Mouse (Mus musculus) intestine, embryonic 16.5 days (tissue): Measurements from ENCODE around the gene Lrch3. TPM values are rescaled to one million over a fixed set of nuclear protein-coding genes. Genes with fewer than 3 reads are reported as not detected.
"Not testable (repeated sequence)": the region's sequence is repeated elsewhere in the genome, so short reads cannot be mapped to it uniquely, and the experiment has no call there.

ENCODE experiments used
- ATAC-seq: fragments of 200-750 bp; cut with Nextera tagmentation; 2 replicates; pipeline ENCODE4 v1.8.0; 2017; ENCODE audit warnings: moderate TSS enrichment, moderate library complexity
- H3K27ac ChIP-seq: fragments of 300-500 bp; sonication (generic); 2 replicates; pipeline ENCODE4 v1.5.1; 2014; ENCODE audit warnings: mild to moderate bottlenecking, low read length
- H3K27me3 ChIP-seq: fragments of 300-500 bp; sonication (generic); replicated peaks from 2 replicates; pipeline ENCODE4 v1.6.1; 2014; ENCODE audit warnings: low read length, control low read depth, mixed read lengths; ENCODE audit not compliant: control insufficient read depth, insufficient read depth
- H3K36me3 ChIP-seq: fragments of 300-500 bp; sonication (generic); 2 replicates; pipeline ENCODE4 v1.6.1; 2014; ENCODE audit warnings: low read length, control low read depth; ENCODE audit not compliant: control insufficient read depth, insufficient read depth
- H3K4me1 ChIP-seq: fragments of 300-500 bp; sonication (generic); 2 replicates; pipeline ENCODE4 v1.6.1; 2014; ENCODE audit warnings: low read length, control low read depth, mixed read lengths; ENCODE audit not compliant: control insufficient read depth, insufficient read depth
- H3K4me2 ChIP-seq: fragments of 300-500 bp; sonication (generic); 2 replicates; pipeline ENCODE4 v1.6.1; 2014; ENCODE audit warnings: low read depth, low read length, control low read depth
- H3K4me3 ChIP-seq: fragments of 300-500 bp; sonication (generic); 2 replicates; pipeline ENCODE4 v1.5.1; 2014; ENCODE audit warnings: mild to moderate bottlenecking, low read length
- H3K9ac ChIP-seq: fragments of 300-500 bp; sonication (generic); 2 replicates; pipeline ENCODE4 v1.6.1; 2014; ENCODE audit warnings: low read depth, low read length
- H3K9me3 ChIP-seq: fragments of 300-500 bp; sonication (generic); 2 replicates; pipeline ENCODE4 v1.6.1; 2016; ENCODE audit warnings: low read length, control low read depth; ENCODE audit not compliant: control insufficient read depth
- WGBS: fragments of 180-500 bp; shearing (Covaris S2); extraction: QIAGEN DNeasy Blood & Tissue Kit; methylation state at CpG from one replicate; pipeline ENCODE4 v1.1.7; 2014; 5-methylcytosine and 5-hydroxymethylcytosine counted together
- polyA plus RNA-seq: library from polyadenylated mRNA; unstranded; fragments of >200 nt; fragmentation: Nextera tagmentation; extraction: Ambion mirVana; gene quantifications from 2 replicates; pipeline ENCODE4 v1.2.1, GENCODE M21; 2015

Gene Lrch3
- 10.0 and 11.5 TPM in 2 replicates for polyA plus RNA-seq

DNA sequence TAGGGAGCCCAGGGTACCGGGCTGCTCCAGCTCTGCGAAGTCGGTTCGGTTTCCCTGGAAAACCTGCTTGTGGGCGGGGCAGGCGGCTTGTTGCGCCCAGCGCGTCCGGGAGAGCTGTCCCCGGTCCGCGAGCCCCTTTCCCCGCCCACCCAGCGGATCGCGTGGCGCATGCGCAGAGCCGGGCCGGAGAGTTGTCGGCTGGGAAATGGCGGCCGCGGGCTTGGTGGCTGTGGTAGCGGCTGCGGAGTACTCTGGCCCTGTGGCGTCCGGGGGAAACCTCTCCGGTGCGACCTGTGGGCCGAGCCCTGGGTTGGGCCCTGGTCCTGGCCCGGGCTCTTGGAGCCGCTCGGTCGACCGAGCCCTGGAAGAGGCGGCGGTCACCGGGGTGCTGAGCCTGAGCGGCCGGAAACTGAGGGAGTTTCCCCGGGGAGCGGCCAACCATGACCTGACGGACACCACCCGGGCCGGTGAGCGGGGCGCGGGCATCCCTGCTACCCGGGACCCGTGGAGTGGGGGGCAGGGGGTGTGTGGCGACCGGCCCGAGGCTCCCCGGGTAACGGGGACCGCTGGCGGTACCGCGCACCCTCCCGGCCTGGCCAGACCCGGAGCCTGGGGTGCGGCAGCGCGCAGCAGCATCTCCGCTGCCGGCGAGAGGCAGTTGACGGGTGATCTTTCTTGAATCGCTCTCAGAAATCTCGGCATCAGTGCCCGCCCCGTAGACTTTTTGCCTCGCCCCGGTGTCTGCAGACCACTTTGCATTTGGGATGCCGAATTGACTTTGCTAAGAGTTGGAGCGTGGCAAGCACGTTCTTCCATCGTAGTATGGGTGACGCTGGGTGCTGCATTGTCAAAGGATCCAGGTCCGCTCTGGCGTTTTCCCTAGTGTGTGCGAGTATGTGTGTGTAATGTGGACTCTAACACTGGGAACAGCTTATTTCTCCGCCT lies at the start of gene Lrch3:
TSS of gene Lrch3 (plus strand) at position 164 of the 945 bp plus-strand sequence.
- no peaks in the 10 kb centered on the region for H3K36me3 ChIP-seq
- no peaks in the 10 kb centered on the region for H3K27me3 ChIP-seq
- no peaks in the 10 kb centered on the region for H3K9me3 ChIP-seq
- H3K4me1 ChIP-seq: peaks cover 14% of the 10 kb centered on the region
- H3K4me3 ChIP-seq: peak within 1 kb of the TSS; percentile 98
- peak within 1 kb of the TSS; percentile 95 for H3K9ac ChIP-seq
- peak within 1 kb of the TSS; percentile 88 for H3K4me2 ChIP-seq
- H3K27ac ChIP-seq: peak within 1 kb of the TSS; percentile 81
- peak; percentile 95 for ATAC-seq
- under 1% methylated on average over 83 of the region's 85 CpGs for WGBS

DNA sequence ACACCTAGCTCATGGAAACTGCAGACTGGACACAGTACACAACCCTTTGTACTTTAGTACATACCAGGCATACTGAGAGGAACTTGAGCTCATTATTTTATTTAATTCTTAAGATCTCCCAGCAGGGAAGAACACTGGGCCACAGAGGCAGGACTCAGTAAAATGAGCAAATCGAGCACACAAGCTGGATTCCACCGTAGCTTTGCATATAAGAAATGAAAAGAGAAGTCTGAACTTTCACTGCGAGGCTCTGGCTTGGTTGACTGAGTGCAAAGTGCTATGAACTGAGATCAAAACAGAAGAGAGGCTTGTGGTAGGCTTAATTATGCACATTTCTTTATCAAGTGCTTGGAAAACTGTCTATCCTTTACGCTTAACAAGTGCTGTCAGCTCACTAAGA lies 48.5 kb upstream of the Lrch3 start:
- H3K4me2 ChIP-seq: no peak overlapping the region
- no peaks in the 10 kb centered on the region for H3K9me3 ChIP-seq
- peaks cover 8% of the 10 kb centered on the region; the same call in 1 of the 2 replicates for H3K4me1 ChIP-seq
- H3K9ac ChIP-seq: no peak overlapping the region
- H3K36me3 ChIP-seq: no peaks in the 10 kb centered on the region
- H3K27me3 ChIP-seq: no peaks in the 10 kb centered on the region
- no peak overlapping the region for H3K4me3 ChIP-seq
- no peak for ATAC-seq
- no peak overlapping the region for H3K27ac ChIP-seq
- 85% methylated on average over 4 of the region's 4 CpGs for WGBS

- WGBS: 77% methylated on average over 5 of the region's 5 CpGs
- Histone ChIP-seq H3K27ac (no peak overlapping the region), H3K9me3 (no peaks in the 10 kb centered on the region), H3K4me2 (peak overlapping the region; percentile 64), H3K36me3 (no peaks in the 10 kb centered on the region), H3K27me3 (no peaks in the 10 kb centered on the region), H3K9ac (no peak overlapping the region), H3K4me1 (peaks cover 8% of the 10 kb centered on the region; the same call in 1 of the 2 replicates), H3K4me3 (no peak overlapping the region)
- ATAC-seq: no peak
Observed at GRCm38 (mm10) chr16:32866713-32867112, 47.2 kb upstream of the Lrch3 start.

GRCm38 (mm10) chr16:32867919-32868552 lies 45.9 kb upstream of the Lrch3 start:
- no peaks in the 10 kb centered on the region for H3K9me3 ChIP-seq
- peak overlapping the region; percentile 83 for H3K27ac ChIP-seq
- peak overlapping the region; percentile 80 for H3K4me3 ChIP-seq
- peaks cover 8% of the 10 kb centered on the region; the same call in 1 of the 2 replicates for H3K4me1 ChIP-seq
- H3K4me2 ChIP-seq: peak overlapping the region; percentile 64
- H3K36me3 ChIP-seq: no peaks in the 10 kb centered on the region
- H3K27me3 ChIP-seq: no peaks in the 10 kb centered on the region
- under 1% methylated on average over 35 of the region's 35 CpGs for WGBS
- ATAC-seq: peak; percentile 99
- peak overlapping the region; percentile 82 for H3K9ac ChIP-seq

GRCm38 (mm10) chr16:32870231-32870630 lies 43.7 kb upstream of the Lrch3 start:
- H3K9ac ChIP-seq: no peak overlapping the region
- no peak for ATAC-seq
- no peak overlapping the region for H3K4me3 ChIP-seq
- peaks cover 8% of the 10 kb centered on the region; the same call in 1 of the 2 replicates for H3K4me1 ChIP-seq
- no peaks in the 10 kb centered on the region for H3K9me3 ChIP-seq
- no peaks in the 10 kb centered on the region for H3K27me3 ChIP-seq
- no peak overlapping the region for H3K4me2 ChIP-seq
- no peaks in the 10 kb centered on the region for H3K36me3 ChIP-seq
- WGBS: 69% methylated on average over 5 of the region's 5 CpGs
- no peak overlapping the region for H3K27ac ChIP-seq

DNA sequence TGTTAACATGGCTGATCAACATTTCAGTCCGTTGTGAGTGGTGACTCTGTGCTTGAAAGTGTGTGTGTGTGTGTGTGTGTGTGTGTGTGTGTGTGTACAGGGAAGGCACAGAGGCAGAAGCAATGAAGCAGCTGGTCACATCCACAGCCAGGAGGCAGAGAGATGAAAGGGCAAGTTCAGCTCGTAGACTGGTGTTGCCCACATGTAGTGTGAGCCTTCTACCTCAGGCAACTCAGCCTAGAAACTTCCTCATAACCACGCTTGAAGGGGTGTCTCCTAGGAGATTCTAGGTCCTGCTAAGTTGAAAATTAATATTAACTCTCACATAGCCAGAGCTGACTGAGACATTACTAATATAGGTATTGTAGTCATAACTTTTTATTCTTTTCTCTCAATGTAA lies 40.5 kb upstream of the Lrch3 start:
- Histone ChIP-seq H3K27ac (no peak overlapping the region), H3K9ac (no peak overlapping the region), H3K4me3 (no peak overlapping the region), H3K4me1 (peaks cover 8% of the 10 kb centered on the region; the same call in 1 of the 2 replicates), H3K27me3 (no peaks in the 10 kb centered on the region), H3K9me3 (no peaks in the 10 kb centered on the region), H3K36me3 (no peaks in the 10 kb centered on the region), H3K4me2 (no peak overlapping the region)
- 44% methylated on average over 3 of the region's 3 CpGs for WGBS
- ATAC-seq: no peak

- H3K9me3 ChIP-seq, ATAC-seq, H3K4me3 ChIP-seq, H3K4me2 ChIP-seq, H3K36me3 ChIP-seq, H3K9ac ChIP-seq, H3K27me3 ChIP-seq, H3K27ac ChIP-seq: not testable (repeated sequence)
- H3K4me1 ChIP-seq: peaks cover 15% of the 10 kb centered on the region
- 73% methylated on average over 1 of the region's 1 CpGs for WGBS
Observed at GRCm38 (mm10) chr16:32875281-32875680, 38.6 kb upstream of the Lrch3 start.

DNA sequence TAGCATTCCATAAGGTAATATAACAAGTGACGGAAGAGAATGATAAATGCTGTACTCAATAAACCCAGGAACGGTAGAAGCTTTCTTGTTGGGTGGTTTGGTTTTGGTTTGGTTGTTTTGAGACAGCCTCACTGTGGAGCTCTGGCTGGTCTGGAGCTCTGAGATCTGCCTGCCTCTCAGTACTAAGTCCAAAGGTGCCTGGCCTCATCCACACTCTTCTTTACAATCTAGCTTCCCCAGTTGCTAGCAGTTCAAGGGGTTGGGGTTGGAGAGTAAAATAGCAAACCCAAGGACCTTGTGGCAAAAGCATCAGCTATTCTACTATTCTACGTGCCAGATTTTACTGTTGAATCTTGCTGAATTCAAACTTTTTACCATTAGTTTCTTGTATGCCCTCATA lies 38.1 kb upstream of the Lrch3 start:
- Histone ChIP-seq H3K4me3 (no peak overlapping the region), H3K27ac (no peak overlapping the region), H3K36me3 (no peaks in the 10 kb centered on the region), H3K9ac (no peak overlapping the region), H3K9me3 (no peaks in the 10 kb centered on the region), H3K4me2 (no peak overlapping the region), H3K4me1 (peaks cover 15% of the 10 kb centered on the region), H3K27me3 (no peaks in the 10 kb centered on the region)
- 78% methylated on average over 3 of the region's 3 CpGs for WGBS
- no peak for ATAC-seq

DNA sequence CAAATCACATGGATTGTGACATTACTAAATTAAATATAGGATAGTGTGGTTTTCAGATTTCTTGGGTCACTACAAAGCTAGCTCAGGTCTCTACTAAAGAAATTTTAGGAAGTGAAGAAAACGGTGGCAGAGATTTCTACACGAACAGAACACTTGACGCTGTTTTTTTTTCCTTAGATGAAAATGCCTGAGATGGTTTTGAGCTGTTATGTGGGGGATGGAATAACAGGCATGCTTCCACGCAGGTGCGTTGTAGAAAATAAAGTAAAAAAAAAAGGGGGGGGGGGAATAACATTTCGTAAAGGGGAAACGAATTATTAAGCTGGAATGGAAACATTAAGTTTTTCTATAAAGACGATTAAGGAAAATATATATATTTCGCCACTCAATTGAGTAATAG lies 37.1 kb upstream of the Lrch3 start:
- Histone ChIP-seq H3K9me3 (no peaks in the 10 kb centered on the region), H3K4me1 (peaks cover 18% of the 10 kb centered on the region), H3K36me3 (no peaks in the 10 kb centered on the region), H3K4me3 (peak overlapping the region; percentile 89), H3K4me2 (peak overlapping the region; percentile 61), H3K9ac (peak overlapping the region; percentile 91), H3K27me3 (no peaks in the 10 kb centered on the region), H3K27ac (no peak overlapping the region)
- no peak for ATAC-seq
- WGBS: 18% methylated on average over 9 of the region's 9 CpGs
